Comparison of ENCODE assay signal across 15 mouse cellular contexts in the genomic region with DNA sequence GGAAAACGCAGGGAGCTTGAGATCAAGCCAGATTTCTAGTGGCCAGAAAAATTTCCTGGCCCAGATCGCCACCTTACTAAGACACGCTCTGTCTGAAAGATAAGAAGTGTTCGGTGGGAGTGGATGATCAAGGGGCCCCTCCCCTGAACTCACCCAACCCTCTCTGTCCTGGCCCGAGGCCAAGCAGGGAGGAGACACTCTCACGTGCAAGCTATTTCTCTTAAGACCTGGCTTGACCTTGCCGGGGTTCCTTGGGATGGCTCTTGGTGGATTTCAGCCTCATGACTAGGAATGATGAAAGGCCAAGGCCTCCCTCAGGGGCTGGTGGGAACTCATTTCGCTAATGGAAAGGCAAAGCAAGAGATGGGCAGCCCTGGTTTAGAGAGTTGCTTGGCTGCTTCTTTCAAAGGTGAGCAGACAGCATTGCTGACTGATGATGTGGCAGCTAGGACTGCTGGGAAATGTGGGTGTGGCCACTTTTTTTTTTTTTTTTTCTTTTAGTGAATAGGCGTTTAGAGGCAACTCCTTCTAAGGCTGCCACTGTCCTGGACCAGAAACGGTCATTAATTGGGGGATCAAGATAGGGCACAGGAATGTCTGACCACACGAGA. TPM values are rescaled to one million over a fixed set of nuclear protein-coding genes. Genes with fewer than 3 reads are reported as not detected.
DNase-seq lines count a peak whose midpoint lies in the region; ATAC-seq lines count a peak whose summit lies in the region.
"Had no signal": no experiment of that assay in that cellular context is flagged by ENCODE, and none has a peak within 500 bp of the region (broad histone marks: within the 10 kb centered on the region; RNA-seq: fewer than 3 reads in every experiment).

Gene Adtrp, minus strand, starts transcription at position 169 of the 611 bp plus-strand sequence.

- DNase-seq in left cerebral cortex, postnatal 4 days, result peak; percentile 2
- no peak for DNase-seq in left cerebral cortex, adult 18-20 months (ENCODE audit: low spot score in 2 of 2)
- peak; percentile 45 for DNase-seq in adrenal gland, adult 2 months
- DNase-seq in mesoderm, embryonic 11.5 days (ENCODE audit: low read depth, low spot score), result peak; percentile 26
- no peak for DNase-seq in midbrain, embryonic 14.5 days
- no peak for DNase-seq in thymus, postnatal 25 days
- DNase-seq: heart, adult 18-20 months; right cerebral cortex, postnatal 25 days; thymus, postnatal 4 days had no signal

- H3K27me3 ChIP-seq in midbrain, embryonic 14.5 days (ENCODE audit: control insufficient read depth, insufficient read depth, low read length), result no peaks in the 10 kb centered on the region
- H3K27me3 ChIP-seq: embryonic facial prominence, embryonic 15.5 days; hindbrain, embryonic 13.5 days; neural tube, embryonic 12.5 days had no signal

- ATAC-seq in midbrain, embryonic 14.5 days (ENCODE audit: low FRiP score, low TSS enrichment), result no peak

- 0 out of 2 replicates have a peak, but pooled peaks cover 3% of the 10 kb centered on the region for H3K4me1 ChIP-seq in brown adipose tissue, adult 24 weeks (ENCODE audit: control insufficient read depth, insufficient read depth, insufficient read length, low read length)
- H3K4me1 ChIP-seq in midbrain, embryonic 14.5 days (ENCODE audit: control insufficient read depth, insufficient read depth, low read length), result no peaks in the 10 kb centered on the region
- H3K4me1 ChIP-seq: embryonic facial prominence, embryonic 15.5 days; hindbrain, embryonic 13.5 days; neural tube, embryonic 12.5 days had no signal

- intact Hi-C loops in left cerebral cortex, postnatal 4 days (cut with DNase I), result no loop called here

- H3K27ac ChIP-seq in brown adipose tissue, adult 24 weeks (replicated peaks; ENCODE audit: low read depth, low read length), result peak within 1 kb of the TSS; percentile 60
- no peak within 1 kb of the TSS for H3K27ac ChIP-seq in midbrain, embryonic 14.5 days (replicated peaks; ENCODE audit: low read depth, low read length)
- H3K27ac ChIP-seq: embryonic facial prominence, embryonic 15.5 days; hindbrain, embryonic 13.5 days; left cerebral cortex, adult 2 months; macrophage; neural tube, embryonic 12.5 days had no signal

- peak within 1 kb of the TSS; percentile 35 for H3K4me3 ChIP-seq in brown adipose tissue, adult 24 weeks (ENCODE audit: insufficient read depth, low read depth, low read length)
- H3K4me3 ChIP-seq in midbrain, embryonic 14.5 days (replicated peaks; ENCODE audit: low read depth, low read length), result no peak within 1 kb of the TSS
- H3K4me3 ChIP-seq: embryonic facial prominence, embryonic 15.5 days; hindbrain, embryonic 13.5 days; left cerebral cortex, adult 2 months; neural tube, embryonic 12.5 days had no signal

- H3K36me3 ChIP-seq in midbrain, embryonic 14.5 days (ENCODE audit: control insufficient read depth, insufficient read depth, low read length), result no peaks in the 10 kb centered on the region
- H3K36me3 ChIP-seq: embryonic facial prominence, embryonic 15.5 days; hindbrain, embryonic 13.5 days; neural tube, embryonic 12.5 days had no signal

- no peak within 1 kb of the TSS for H3K4me2 ChIP-seq in midbrain, embryonic 14.5 days (ENCODE audit: low read length)
- H3K4me2 ChIP-seq: embryonic facial prominence, embryonic 15.5 days; hindbrain, embryonic 13.5 days; neural tube, embryonic 12.5 days had no signal

- WGBS in midbrain, embryonic 14.5 days, result 89% methylated on average over 11 of the region's 11 CpGs

- no peaks in the 10 kb centered on the region for H3K9me3 ChIP-seq in midbrain, embryonic 14.5 days (ENCODE audit: control insufficient read depth, low read length)
- H3K9me3 ChIP-seq: embryonic facial prominence, embryonic 15.5 days; hindbrain, embryonic 13.5 days; neural tube, embryonic 12.5 days had no signal

- no peak within 1 kb of the TSS for H3K9ac ChIP-seq in midbrain, embryonic 14.5 days (replicated peaks; ENCODE audit: low read length)
- H3K9ac ChIP-seq: embryonic facial prominence, embryonic 15.5 days; hindbrain, embryonic 13.5 days; neural tube, embryonic 12.5 days had no signal

RNA-seq across cellular contexts. Expression of gene Adtrp, which starts in this region (rescaled TPM):
- total RNA-seq in left cerebral cortex, postnatal 4 days (2021), result not detected
- total RNA-seq in left cerebral cortex, adult 18-20 months (2021), result not detected
- total RNA-seq in adrenal gland, adult 2 months (2021), result 100 to 1,000 TPM in 1 of 2 experiments, 10 to 100 TPM in 1; 52.7 to 132 TPM
- 6.1 and 6.9 TPM in 2 replicates for polyA plus RNA-seq in adrenal gland, adult 2 months (2012; rRNA removed)
- polyA plus RNA-seq in brown adipose tissue, adult 24 weeks (2012; ENCODE audit: insufficient read depth, insufficient read length, missing spikeins), result 103 and 115 TPM in 2 replicates
- polyA plus RNA-seq in midbrain, embryonic 14.5 days (2014; fragmentation: Nextera tagmentation; extraction: Ambion mirVana), result not detected in 2 replicates
- total RNA-seq: left cerebral cortex, adult 2 months had no signal

Comparison
In these comparisons a context has a peak if more than half of its experiments do, and no peak if none do; other contexts are left out.
1. RNA of gene Adtrp (total RNA-seq): 52.7 to 132 TPM in adrenal gland, adult 2 months; not detected in left cerebral cortex, adult 18-20 months and not detected in left cerebral cortex, postnatal 4 days; every median in the first group is over 10 times any median in the second.
2. RNA of gene Adtrp (polyA plus RNA-seq): 103 to 115 TPM in brown adipose tissue, adult 24 weeks; 6.1 to 6.9 TPM in adrenal gland, adult 2 months and not detected in midbrain, embryonic 14.5 days; every median in the first group is over 10 times any median in the second.
3. Peak in DNase-seq in left cerebral cortex, postnatal 4 days; RNA of the gene not detected or under 1 TPM.
4. DNase-seq: peak in adrenal gland, adult 2 months (single experiment) and mesoderm, embryonic 11.5 days (single experiment); none in left cerebral cortex, adult 18-20 months (0 of 2), midbrain, embryonic 14.5 days (single experiment) and thymus, postnatal 25 days (single experiment).